Mouse (Mus musculus) midbrain, embryonic 13.5 days (tissue): Measurements from ENCODE around the gene Ube2e3. TPM values are rescaled to one million over a fixed set of nuclear protein-coding genes. Genes with fewer than 3 reads are reported as not detected.
A peak's percentile ranks its signal among the peaks of the same experiment; 100 is the strongest.

Source experiments
- ATAC-seq: fragments of 200-750 bp; cut with Nextera tagmentation; 2 replicates; pipeline ENCODE4 v1.8.0; 2017; ENCODE audit warnings: mild to moderate bottlenecking, moderate TSS enrichment, moderate library complexity
- H3K27ac ChIP-seq: fragments of 300-500 bp; sonication (generic); 2 replicates; pipeline ENCODE4 v1.5.1; 2015; ENCODE audit warnings: inconsistent platforms, mild to moderate bottlenecking, moderate library complexity
- H3K27me3 ChIP-seq: fragments of 300-500 bp; sonication (generic); 2 replicates; pipeline ENCODE4 v1.6.1; 2015; ENCODE audit warnings: mild to moderate bottlenecking, inconsistent platforms
- H3K36me3 ChIP-seq: fragments of 300-500 bp; sonication (generic); 2 replicates; pipeline ENCODE4 v1.6.1; 2015; ENCODE audit warnings: mild to moderate bottlenecking, inconsistent platforms
- H3K4me1 ChIP-seq: fragments of 300-500 bp; sonication (generic); replicated peaks from 2 replicates; pipeline ENCODE4 v1.6.1; 2015; ENCODE audit warnings: inconsistent platforms
- H3K4me2 ChIP-seq: fragments of 300-500 bp; sonication (generic); replicated peaks from 2 replicates; pipeline ENCODE4 v1.6.1; 2015; ENCODE audit warnings: moderate library complexity, mild to moderate bottlenecking, inconsistent platforms
- H3K4me3 ChIP-seq: fragments of 300-500 bp; sonication (generic); replicated peaks from 2 replicates; pipeline ENCODE4 v1.5.1; 2015; ENCODE audit warnings: mild to moderate bottlenecking, inconsistent platforms
- H3K9ac ChIP-seq: fragments of 300-500 bp; sonication (generic); replicated peaks from 2 replicates; pipeline ENCODE4 v1.6.1; 2015; ENCODE audit warnings: mild to moderate bottlenecking, inconsistent platforms
- H3K9me3 ChIP-seq: fragments of 300-500 bp; sonication (generic); 2 replicates; pipeline ENCODE4 v1.6.1; 2016; ENCODE audit warnings: mild to moderate bottlenecking, inconsistent platforms
- WGBS: fragments of 180-500 bp; shearing (Covaris S2); methylation state at CpG from one replicate; pipeline ENCODE4 v1.1.7; 2015; 5-methylcytosine and 5-hydroxymethylcytosine counted together
- polyA plus RNA-seq: library from polyadenylated mRNA; unstranded; fragments of >200 nt; fragmentation: Nextera tagmentation; extraction: Ambion mirVana; gene quantifications from 2 replicates; pipeline ENCODE4 v1.2.1, GENCODE M21; 2015

The Ube2e3 gene
- polyA plus RNA-seq = 299 and 325 TPM in 2 replicates

DNA sequence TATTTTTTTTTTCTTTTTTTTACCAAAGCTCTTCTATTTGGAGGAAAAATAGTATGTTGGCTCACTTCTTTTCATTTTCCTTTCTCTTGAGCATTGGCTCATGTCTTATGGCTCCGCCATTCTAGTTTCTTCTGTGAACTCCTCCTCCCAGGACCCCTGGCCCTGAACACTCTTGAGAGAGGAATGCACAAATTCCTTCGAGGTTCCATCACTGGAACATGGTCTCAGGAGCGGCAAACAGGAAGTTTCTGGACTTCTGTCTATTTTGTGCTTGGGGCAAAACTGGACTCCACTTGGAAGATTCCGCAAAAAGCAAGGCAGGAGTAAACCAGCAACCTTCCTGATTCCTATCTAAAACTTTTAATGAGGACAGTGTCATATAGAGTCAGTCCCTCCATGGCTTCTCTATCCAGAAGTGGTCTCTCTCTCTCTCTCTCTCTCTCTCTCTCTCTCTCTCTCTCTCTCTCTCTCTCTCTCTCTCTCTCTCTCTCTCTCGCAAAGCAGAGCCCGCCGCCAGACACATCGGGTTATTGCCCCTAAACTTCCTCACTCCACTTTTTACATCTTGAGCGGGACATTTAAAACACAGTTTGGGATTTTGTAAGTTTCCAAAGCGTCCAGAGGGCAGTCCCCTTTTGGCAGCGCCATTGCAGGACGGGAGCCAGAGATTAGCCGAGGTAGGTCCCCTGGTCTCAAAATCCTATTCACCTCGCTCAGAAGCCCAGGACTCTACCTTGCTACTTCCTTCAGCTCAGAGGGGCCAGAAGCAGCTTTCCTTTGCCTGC lies at the start of gene Ube2e3:
Gene Ube2e3 (plus strand): TSS at position 399 of the 785 bp plus-strand sequence.
- Histone ChIP-seq H3K4me3 (peak within 1 kb of the TSS; percentile 80), H3K36me3 (no peaks in the 10 kb centered on the region), H3K9ac (peak within 1 kb of the TSS; percentile 98), H3K9me3 (no peaks in the 10 kb centered on the region), H3K27me3 (no peaks in the 10 kb centered on the region), H3K4me2 (peak within 1 kb of the TSS; percentile 84), H3K27ac (peak within 1 kb of the TSS; percentile 99), H3K4me1 (peaks cover 18% of the 10 kb centered on the region)
- ATAC-seq = no peak
- WGBS = 21% methylated on average over 14 of the region's 14 CpGs

DNA sequence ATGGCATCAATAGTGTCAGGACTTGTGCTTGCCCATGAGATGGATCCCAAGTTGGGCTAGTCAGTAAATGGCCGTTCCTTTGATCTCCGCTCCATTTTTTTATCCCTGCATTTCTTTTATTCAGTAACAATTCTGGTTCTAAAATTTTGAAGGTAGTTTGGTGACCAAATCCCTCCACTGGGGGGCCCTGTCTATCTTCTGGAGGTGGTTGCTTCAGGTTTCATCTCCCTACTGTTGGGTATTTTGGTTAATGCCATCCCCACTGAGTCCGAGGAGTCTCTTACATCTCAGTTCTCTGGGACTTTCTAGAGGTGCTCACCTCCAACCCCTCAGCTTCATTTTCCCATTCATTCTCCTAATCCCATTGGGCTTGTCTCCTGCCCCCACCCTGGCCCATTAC lies 38.0 kb upstream of the Ube2e3 start:
- no peak overlapping the region for H3K4me2 ChIP-seq
- no peak overlapping the region for H3K9ac ChIP-seq
- 94% methylated on average over 3 of the region's 3 CpGs for WGBS
- H3K36me3 ChIP-seq = no peaks in the 10 kb centered on the region
- no peaks in the 10 kb centered on the region for H3K27me3 ChIP-seq
- ATAC-seq = no peak
- H3K27ac ChIP-seq = no peak overlapping the region
- no peaks in the 10 kb centered on the region for H3K9me3 ChIP-seq
- H3K4me1 ChIP-seq = no peaks in the 10 kb centered on the region
- no peak overlapping the region for H3K4me3 ChIP-seq

DNA sequence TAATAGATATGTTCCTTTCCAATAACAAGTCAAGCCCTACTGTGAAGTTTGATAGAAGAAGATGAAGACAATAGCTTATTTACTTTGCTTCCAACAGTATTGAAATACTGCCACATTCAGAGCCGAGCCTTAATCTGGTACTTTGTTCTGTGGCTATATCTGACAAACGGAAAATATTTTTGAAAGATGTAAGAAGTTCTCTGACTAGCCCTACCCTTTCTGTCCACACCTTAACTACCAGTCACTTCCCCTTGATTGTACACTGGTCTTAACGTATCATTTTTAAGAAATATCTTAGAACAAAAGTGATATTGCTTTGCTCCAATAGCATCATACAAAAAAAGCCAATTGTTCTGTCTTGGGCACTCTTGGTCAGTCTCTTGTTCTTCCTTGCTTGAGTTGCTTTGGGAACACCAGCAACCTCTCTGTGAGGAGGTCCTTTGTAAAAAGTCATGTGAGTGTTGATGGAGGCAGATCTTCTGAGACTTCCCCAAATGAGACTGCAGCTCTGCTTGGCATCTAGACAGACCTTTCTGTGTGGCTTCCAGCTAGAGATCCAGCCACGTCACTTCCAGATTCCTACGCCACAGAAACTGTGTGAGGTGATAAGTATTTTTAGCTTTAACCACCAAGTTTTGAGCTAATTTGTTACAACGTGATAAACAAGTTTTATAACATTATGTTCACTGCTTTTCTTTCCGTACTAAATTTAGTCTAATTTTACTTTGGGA lies 26.3 kb upstream of the Ube2e3 start:
- 91% methylated on average over 7 of the region's 7 CpGs for WGBS
- no peaks in the 10 kb centered on the region for H3K36me3 ChIP-seq
- no peak overlapping the region for H3K4me2 ChIP-seq
- no peaks in the 10 kb centered on the region for H3K9me3 ChIP-seq
- H3K9ac ChIP-seq = no peak overlapping the region
- H3K27me3 ChIP-seq = no peaks in the 10 kb centered on the region
- no peak overlapping the region for H3K4me3 ChIP-seq
- no peak overlapping the region for H3K27ac ChIP-seq
- H3K4me1 ChIP-seq = no peaks in the 10 kb centered on the region
- no peak for ATAC-seq

DNA sequence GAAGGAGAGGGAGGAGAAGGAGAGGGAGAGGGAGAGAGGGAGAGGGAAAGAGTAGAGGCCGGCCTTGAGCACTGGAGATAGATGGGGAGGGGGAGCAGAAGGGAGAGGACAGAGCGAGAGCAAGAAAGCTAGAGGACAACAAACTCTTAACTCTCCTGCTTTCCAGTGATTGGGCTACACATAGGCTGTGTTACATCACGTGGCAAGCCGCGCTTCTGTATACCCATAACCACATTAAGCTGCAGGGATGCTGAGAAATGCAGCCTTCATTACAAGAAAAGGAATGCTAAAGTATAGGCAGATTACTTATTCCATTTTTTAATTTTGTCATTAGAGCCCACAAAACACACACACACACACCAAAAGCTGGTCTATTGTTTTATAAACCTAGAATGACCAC lies 23.6 kb upstream of the Ube2e3 start:
- Histone ChIP-seq H3K4me3 (no peak overlapping the region), H3K27me3 (no peaks in the 10 kb centered on the region), H3K36me3 (no peaks in the 10 kb centered on the region), H3K4me1 (no peaks in the 10 kb centered on the region), H3K4me2 (no peak overlapping the region), H3K27ac (no peak overlapping the region), H3K9ac (no peak overlapping the region), H3K9me3 (no peaks in the 10 kb centered on the region)
- 92% methylated on average over 5 of the region's 5 CpGs for WGBS
- no peak for ATAC-seq

DNA sequence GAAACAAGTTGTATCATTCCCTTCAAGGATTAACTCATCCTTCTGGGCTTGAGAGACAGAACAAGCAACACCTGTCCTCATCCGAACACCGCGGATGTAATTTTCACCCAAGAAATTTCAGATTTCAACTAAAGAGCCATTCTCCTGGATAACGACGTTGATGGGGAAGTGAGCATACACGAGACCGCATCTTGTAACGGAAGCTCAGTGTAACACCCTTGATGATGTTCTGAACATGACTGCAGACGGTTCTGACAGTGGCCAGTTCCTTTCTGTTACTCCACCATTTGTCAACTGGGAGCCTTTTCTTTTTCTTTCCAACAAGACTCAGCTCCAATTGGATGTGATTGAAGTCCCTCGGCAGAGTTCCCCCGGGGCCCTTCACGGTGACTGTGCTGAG lies 22.6 kb upstream of the Ube2e3 start:
- Histone ChIP-seq H3K4me2 (no peak overlapping the region), H3K36me3 (no peaks in the 10 kb centered on the region), H3K9ac (no peak overlapping the region), H3K4me3 (no peak overlapping the region), H3K27ac (no peak overlapping the region), H3K4me1 (no peaks in the 10 kb centered on the region), H3K9me3 (no peaks in the 10 kb centered on the region), H3K27me3 (no peaks in the 10 kb centered on the region)
- no peak for ATAC-seq
- WGBS = 91% methylated on average over 12 of the region's 12 CpGs

DNA sequence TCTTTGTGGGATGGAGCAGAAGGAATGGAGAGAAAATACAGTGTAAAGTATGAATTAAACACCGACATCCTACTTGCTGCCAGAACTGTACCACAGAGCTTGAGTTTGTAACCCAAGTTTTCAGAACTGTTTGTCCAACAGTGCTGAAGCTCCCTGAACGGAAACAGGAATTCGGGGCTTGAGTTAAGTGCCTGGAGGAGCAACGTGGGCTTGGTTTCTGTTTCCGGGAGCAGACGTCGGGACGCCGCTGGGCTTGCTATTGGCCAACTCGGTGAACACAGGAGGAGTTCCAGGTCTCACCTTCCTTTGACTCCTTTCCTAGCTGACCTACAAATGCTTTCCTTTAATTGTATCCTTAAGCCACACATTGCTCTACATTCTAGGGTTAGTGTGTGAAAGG lies 22.2 kb upstream of the Ube2e3 start:
- H3K36me3 ChIP-seq = no peaks in the 10 kb centered on the region
- no peak overlapping the region for H3K9ac ChIP-seq
- ATAC-seq = no peak
- H3K4me3 ChIP-seq = no peak overlapping the region
- WGBS = 88% methylated on average over 10 of the region's 10 CpGs
- H3K4me2 ChIP-seq = no peak overlapping the region
- no peaks in the 10 kb centered on the region for H3K4me1 ChIP-seq
- H3K27me3 ChIP-seq = no peaks in the 10 kb centered on the region
- no peaks in the 10 kb centered on the region for H3K9me3 ChIP-seq
- H3K27ac ChIP-seq = no peak overlapping the region

DNA sequence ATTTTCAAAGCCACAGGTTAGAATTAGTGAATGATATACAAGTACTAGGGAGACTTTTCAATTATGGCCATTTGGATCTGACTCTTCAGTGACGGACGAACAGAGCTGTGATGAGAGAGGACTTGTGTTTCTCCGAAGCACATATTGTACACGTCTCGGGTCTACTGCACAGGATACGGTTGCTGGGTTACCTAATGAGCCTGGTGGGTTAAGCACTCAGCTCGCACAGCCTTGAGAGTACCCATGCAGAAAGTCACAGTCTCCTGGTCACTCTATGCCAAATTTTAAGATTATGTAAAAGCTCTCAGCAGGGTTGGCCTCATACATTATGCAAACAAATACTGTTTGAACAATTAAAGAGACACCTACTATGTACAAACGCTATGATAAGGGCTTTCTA lies 13.6 kb upstream of the Ube2e3 start:
- Histone ChIP-seq H3K4me1 (peaks cover 7% of the 10 kb centered on the region; the same call in 1 of the 2 replicates), H3K27me3 (no peaks in the 10 kb centered on the region), H3K4me3 (no peak overlapping the region), H3K4me2 (no peak overlapping the region), H3K9me3 (no peaks in the 10 kb centered on the region), H3K9ac (no peak overlapping the region), H3K27ac (no peak overlapping the region), H3K36me3 (no peaks in the 10 kb centered on the region)
- 0 out of 2 replicates have a peak, but pooled peaks have one; percentile 53 for ATAC-seq
- 63% methylated on average over 8 of the region's 8 CpGs for WGBS

DNA sequence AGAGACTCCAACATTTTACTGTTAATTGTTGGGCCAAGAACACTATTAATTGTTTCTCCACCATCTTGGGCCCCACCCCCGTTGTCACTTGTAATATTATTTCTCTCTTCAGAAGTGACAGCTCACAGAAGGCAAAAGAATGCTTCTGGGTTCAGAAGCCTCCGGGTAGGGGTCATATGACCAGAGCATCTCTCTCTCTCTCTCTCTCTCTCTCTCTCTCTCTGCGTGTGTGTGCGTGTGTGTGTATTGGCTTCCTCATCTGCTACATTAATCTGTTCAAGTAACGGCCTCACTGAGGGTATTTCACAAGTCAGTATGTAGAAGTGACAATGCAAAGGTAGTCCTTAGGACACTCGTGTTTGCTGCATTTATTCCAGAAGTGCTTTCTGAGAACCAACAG lies 9.3 kb upstream of the Ube2e3 start:
- Histone ChIP-seq H3K27me3 (no peaks in the 10 kb centered on the region), H3K4me2 (no peak overlapping the region), H3K36me3 (no peaks in the 10 kb centered on the region), H3K27ac (no peak overlapping the region), H3K4me3 (no peak overlapping the region), H3K4me1 (peaks cover 8% of the 10 kb centered on the region; the same call in 1 of the 2 replicates), H3K9me3 (no peaks in the 10 kb centered on the region), H3K9ac (no peak overlapping the region)
- WGBS = 80% methylated on average over 6 of the region's 6 CpGs
- ATAC-seq = no peak

DNA sequence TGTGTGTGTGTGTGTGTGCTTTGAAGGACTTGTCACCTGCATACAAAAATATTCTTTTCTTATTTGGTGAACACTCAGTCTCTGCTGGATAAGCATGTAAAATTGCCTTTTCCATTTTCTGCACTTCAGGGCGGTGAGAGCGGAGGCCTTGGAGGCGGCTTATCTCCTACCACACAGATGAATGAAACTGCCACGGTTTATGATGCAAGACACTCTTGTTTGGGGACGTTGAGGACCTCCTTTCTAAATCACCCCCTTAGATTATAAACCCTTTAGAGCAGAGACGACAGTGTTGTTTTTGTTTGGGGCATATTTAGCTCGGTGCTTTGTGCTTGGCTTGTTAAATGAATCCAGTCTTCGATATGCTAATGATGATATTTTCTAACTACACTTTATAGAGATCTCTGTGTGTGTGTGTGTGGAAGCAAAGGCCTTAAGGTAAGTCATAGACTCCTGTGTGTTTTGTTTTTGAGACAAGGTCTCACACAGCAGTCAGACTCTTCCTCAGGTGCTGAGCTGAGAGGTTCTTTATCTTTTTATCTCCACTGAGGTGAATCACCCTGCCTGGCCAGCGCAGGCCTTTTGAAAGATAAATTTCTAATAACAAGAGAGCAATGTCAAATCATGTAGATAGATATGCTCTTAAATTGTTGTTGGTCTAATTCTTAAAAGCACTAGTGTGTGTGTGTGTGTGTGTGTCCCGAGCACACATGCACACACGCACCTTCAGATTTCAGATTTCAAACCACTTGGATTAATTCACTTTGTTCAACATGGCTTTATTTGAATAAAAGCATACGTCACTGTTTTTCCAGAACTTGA lies 8.4 kb upstream of the Ube2e3 start:
- H3K27ac ChIP-seq = no peak overlapping the region
- no peak overlapping the region for H3K4me3 ChIP-seq
- no peaks in the 10 kb centered on the region for H3K9me3 ChIP-seq
- H3K4me1 ChIP-seq = peaks cover 8% of the 10 kb centered on the region; the same call in 1 of the 2 replicates
- no peak overlapping the region for H3K4me2 ChIP-seq
- ATAC-seq = 0 out of 2 replicates have a peak, but pooled peaks have one; percentile 30
- WGBS = 73% methylated on average over 12 of the region's 12 CpGs
- H3K9ac ChIP-seq = no peak overlapping the region
- no peaks in the 10 kb centered on the region for H3K27me3 ChIP-seq
- H3K36me3 ChIP-seq = no peaks in the 10 kb centered on the region

DNA sequence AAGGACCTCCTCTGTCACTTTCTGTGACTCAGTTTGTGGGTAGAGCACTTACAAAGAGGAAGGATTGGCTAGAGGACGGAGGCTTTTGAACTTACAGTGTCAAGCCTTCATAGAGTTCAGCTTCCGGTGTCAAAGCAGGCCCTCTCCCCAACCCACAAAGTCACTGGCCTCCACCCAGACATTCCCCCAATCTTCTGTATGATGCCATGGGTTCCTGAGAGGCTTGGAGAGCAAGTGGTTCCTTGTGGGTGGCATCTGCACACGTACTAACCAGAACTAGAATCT lies 7.9 kb upstream of the Ube2e3 start:
- no peak for ATAC-seq
- H3K36me3 ChIP-seq = no peaks in the 10 kb centered on the region
- WGBS = 85% methylated on average over 3 of the region's 3 CpGs
- peaks cover 8% of the 10 kb centered on the region; the same call in 1 of the 2 replicates for H3K4me1 ChIP-seq
- no peaks in the 10 kb centered on the region for H3K9me3 ChIP-seq
- H3K4me2 ChIP-seq = no peak overlapping the region
- no peak overlapping the region for H3K9ac ChIP-seq
- no peak overlapping the region for H3K27ac ChIP-seq
- H3K27me3 ChIP-seq = no peaks in the 10 kb centered on the region
- no peak overlapping the region for H3K4me3 ChIP-seq

DNA sequence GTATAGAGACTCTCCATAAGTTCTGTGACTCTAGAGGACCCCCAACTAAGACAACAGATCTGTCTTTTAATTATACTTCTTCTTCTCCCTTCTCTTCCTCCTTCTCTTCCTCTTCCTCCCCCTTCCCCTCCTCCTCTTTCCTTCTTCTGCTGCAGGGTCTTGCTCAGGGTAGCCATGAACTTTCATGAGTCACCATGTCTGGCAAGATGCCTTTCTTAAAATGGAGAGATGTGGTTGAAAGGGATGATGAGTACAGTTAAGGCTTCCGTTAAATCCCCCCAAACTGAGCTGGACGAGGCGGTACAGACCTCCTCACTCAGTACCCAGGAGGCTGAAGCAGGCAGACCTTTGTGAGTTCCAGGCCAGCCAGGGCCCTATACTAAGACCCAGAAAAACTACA lies 3.8 kb upstream of the Ube2e3 start:
- H3K9me3 ChIP-seq = no peaks in the 10 kb centered on the region
- 97% methylated on average over 3 of the region's 3 CpGs for WGBS
- no peak overlapping the region for H3K4me2 ChIP-seq
- no peaks in the 10 kb centered on the region for H3K36me3 ChIP-seq
- H3K4me1 ChIP-seq = 0 out of 2 replicates have a peak, but pooled peaks cover 2% of the 10 kb centered on the region
- no peak overlapping the region for H3K9ac ChIP-seq
- no peaks in the 10 kb centered on the region for H3K27me3 ChIP-seq
- no peak for ATAC-seq
- H3K27ac ChIP-seq = no peak overlapping the region
- no peak overlapping the region for H3K4me3 ChIP-seq

DNA sequence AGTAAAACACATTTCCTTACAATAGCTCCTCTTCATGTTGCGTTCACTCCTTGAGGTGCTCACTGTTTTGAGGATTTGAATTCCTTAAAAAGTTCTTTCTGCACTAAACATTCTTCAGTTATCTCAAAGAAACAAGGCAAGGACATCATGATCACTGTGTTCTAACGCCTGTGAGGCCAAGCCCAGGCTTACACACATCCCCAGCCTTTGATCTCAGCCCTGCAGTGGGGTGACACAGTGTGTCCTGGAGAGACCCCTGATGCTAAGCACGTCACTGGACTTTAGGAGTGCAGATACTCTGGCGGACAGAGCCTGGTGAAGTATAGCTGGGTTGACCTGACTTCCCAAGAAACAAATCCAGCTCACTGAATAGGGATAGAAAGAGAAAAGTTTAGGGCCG lies 3.1 kb upstream of the Ube2e3 start:
- Histone ChIP-seq H3K9ac (no peak overlapping the region), H3K4me1 (no peaks in the 10 kb centered on the region), H3K9me3 (no peaks in the 10 kb centered on the region), H3K27me3 (no peaks in the 10 kb centered on the region), H3K4me3 (no peak overlapping the region), H3K4me2 (no peak overlapping the region), H3K27ac (no peak overlapping the region), H3K36me3 (no peaks in the 10 kb centered on the region)
- no peak for ATAC-seq
- 64% methylated on average over 5 of the region's 5 CpGs for WGBS
